Mouse (Mus musculus) liver, embryonic 15.5 days (tissue): ENCODE measurements around the gene Nox4. TPM values are rescaled to one million over a fixed set of nuclear protein-coding genes. Genes with fewer than 3 reads are reported as not detected.
"Not testable (repeated sequence)": the region's sequence is repeated elsewhere in the genome, so short reads cannot be mapped to it uniquely, and the experiment has no call there.

Source experiments
- ATAC-seq: fragments of 200-750 bp; cut with Nextera tagmentation; 2 replicates; pipeline ENCODE4 v1.8.0; 2017; ENCODE audit warnings: moderate number of reproducible peaks, mild to moderate bottlenecking, moderate library complexity; ENCODE audit not compliant: insufficient read depth
- H3K27ac ChIP-seq: fragments of 300-500 bp; sonication (generic); replicated peaks from 2 replicates; pipeline ENCODE4 v1.5.1; 2015; ENCODE audit warnings: mild to moderate bottlenecking, inconsistent platforms
- H3K27me3 ChIP-seq: fragments of 300-500 bp; sonication (generic); 2 replicates; pipeline ENCODE4 v1.6.1; 2015; ENCODE audit warnings: mild to moderate bottlenecking, inconsistent platforms
- H3K36me3 ChIP-seq: fragments of 300-500 bp; sonication (generic); replicated peaks from 2 replicates; pipeline ENCODE4 v1.6.1; 2015; ENCODE audit warnings: moderate library complexity, mild to moderate bottlenecking, inconsistent platforms
- H3K4me1 ChIP-seq: fragments of 300-500 bp; sonication (generic); replicated peaks from 2 replicates; pipeline ENCODE4 v1.6.1; 2015; ENCODE audit warnings: inconsistent platforms
- H3K4me2 ChIP-seq: fragments of 300-500 bp; sonication (generic); 2 replicates; pipeline ENCODE4 v1.6.1; 2015; ENCODE audit warnings: moderate library complexity, mild to moderate bottlenecking, inconsistent platforms
- H3K4me3 ChIP-seq: fragments of 300-500 bp; sonication (generic); replicated peaks from 2 replicates; pipeline ENCODE4 v1.5.1; 2015; ENCODE audit warnings: mild to moderate bottlenecking, inconsistent platforms
- H3K9ac ChIP-seq: fragments of 300-500 bp; sonication (generic); 2 replicates; pipeline ENCODE4 v1.6.1; 2015; ENCODE audit warnings: moderate library complexity, mild to moderate bottlenecking, inconsistent platforms
- H3K9me3 ChIP-seq: fragments of 300-500 bp; sonication (generic); replicated peaks from 2 replicates; pipeline ENCODE4 v1.6.1; 2016; ENCODE audit warnings: inconsistent platforms
- WGBS: fragments of 180-500 bp; shearing (Covaris S2); methylation state at CpG from one replicate; pipeline ENCODE4 v1.1.7; 2015; ENCODE audit warnings: mixed read lengths; ENCODE audit not compliant: insufficient replicate concordance; 5-methylcytosine and 5-hydroxymethylcytosine counted together
- polyA plus RNA-seq: library from polyadenylated mRNA; unstranded; fragments of >200 nt; fragmentation: Nextera tagmentation; extraction: Ambion mirVana; gene quantifications from 2 replicates; pipeline ENCODE4 v1.2.1, GENCODE M21; 2015

The Nox4 gene
- polyA plus RNA-seq, 1 experiment from 2014 or later = 0.10 TPM

DNA sequence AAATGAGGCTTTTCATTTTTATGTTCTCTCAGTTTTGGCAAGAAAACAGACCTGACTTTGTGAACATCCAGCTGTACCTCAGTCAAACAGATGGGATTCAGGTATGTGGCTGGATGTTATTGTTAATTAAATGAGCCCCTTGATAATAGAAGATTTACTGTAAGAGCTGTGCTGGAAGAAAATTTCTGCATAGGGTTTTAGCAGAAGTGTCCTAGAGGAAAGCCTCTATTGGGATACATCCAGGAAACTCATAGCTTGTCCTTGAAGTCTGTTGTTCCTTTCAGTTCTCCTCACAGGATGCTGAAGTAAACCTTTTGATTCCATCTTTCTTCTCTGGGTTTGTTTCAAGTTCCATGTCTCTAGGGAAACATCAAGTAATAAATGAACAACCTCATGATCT lies 128.4 kb downstream of the Nox4 start:
- no peak overlapping the region for H3K4me2 ChIP-seq
- no peaks in the 10 kb centered on the region for H3K36me3 ChIP-seq
- H3K4me1 ChIP-seq = no peaks in the 10 kb centered on the region
- no peaks in the 10 kb centered on the region for H3K9me3 ChIP-seq
- ATAC-seq = no peak
- H3K9ac ChIP-seq = no peak overlapping the region
- H3K27me3 ChIP-seq = no peaks in the 10 kb centered on the region
- H3K4me3 ChIP-seq = no peak overlapping the region
- H3K27ac ChIP-seq = no peak overlapping the region

DNA sequence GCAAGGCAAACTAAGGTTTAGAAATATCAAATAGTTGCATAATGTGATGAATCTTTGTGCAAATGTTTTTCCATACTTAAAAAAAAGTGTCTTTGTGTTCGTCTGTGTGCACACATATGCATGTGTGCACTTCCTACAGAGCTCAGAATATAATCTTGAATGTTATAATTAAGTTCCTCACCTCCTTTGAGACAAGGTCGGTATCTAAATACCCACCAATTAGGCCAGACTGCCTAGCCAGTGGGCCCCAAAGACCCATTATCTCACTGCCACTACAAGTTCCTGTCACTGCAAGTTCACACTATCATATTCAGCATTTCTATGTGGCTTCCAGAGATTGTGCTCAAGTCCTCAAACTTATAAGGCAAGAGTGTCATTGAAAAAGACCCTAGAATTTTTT lies 129.0 kb downstream of the Nox4 start:
- H3K27ac ChIP-seq = no peak overlapping the region
- 22% methylated on average over 2 of the region's 2 CpGs for WGBS

DNA sequence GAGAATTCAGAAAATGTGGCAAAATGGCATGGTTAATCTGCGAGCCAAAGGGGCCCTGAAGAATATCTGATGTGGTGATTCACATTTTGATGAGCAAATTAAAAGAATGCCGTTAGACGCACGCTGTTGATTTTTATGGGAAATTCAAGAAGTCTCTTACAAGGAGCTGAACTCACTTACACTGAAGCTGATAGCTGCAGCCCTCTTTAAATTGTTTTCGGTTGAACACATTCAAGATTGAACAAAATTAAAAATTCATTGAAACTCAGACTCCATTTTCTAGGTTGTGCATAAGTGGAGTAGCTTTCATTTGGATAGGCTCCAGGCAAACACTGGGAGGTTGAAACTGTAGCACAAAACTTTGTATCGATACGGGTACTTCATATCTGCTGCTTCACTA lies 151.1 kb downstream of the Nox4 start:
- ATAC-seq = no peak
- Histone ChIP-seq H3K4me2 (no peak overlapping the region), H3K27me3 (no peaks in the 10 kb centered on the region), H3K27ac (no peak overlapping the region), H3K36me3 (no peaks in the 10 kb centered on the region), H3K4me3 (no peak overlapping the region), H3K9ac (no peak overlapping the region), H3K4me1 (no peaks in the 10 kb centered on the region), H3K9me3 (no peaks in the 10 kb centered on the region)
- WGBS = 73% methylated on average over 7 of the region's 7 CpGs

More for the DNA sequence above, 129.0 kb downstream of the Nox4 start:
- H3K9me3 ChIP-seq = no peaks in the 10 kb centered on the region
- no peak overlapping the region for H3K4me2 ChIP-seq
- H3K4me1 ChIP-seq = no peaks in the 10 kb centered on the region
- no peak overlapping the region for H3K4me3 ChIP-seq
- H3K36me3 ChIP-seq = no peaks in the 10 kb centered on the region
- no peaks in the 10 kb centered on the region for H3K27me3 ChIP-seq
- no peak overlapping the region for H3K9ac ChIP-seq
- no peak for ATAC-seq

- H3K27me3 ChIP-seq, H3K4me2 ChIP-seq, H3K9ac ChIP-seq, H3K4me1 ChIP-seq, H3K9me3 ChIP-seq, ATAC-seq, H3K36me3 ChIP-seq, H3K4me3 ChIP-seq, H3K27ac ChIP-seq: not testable (repeated sequence)
- 4% methylated on average over 4 of the region's 4 CpGs for WGBS
Measured at GRCm38 (mm10) chr7:87411373-87411772, 165.5 kb downstream of the Nox4 start.

DNA sequence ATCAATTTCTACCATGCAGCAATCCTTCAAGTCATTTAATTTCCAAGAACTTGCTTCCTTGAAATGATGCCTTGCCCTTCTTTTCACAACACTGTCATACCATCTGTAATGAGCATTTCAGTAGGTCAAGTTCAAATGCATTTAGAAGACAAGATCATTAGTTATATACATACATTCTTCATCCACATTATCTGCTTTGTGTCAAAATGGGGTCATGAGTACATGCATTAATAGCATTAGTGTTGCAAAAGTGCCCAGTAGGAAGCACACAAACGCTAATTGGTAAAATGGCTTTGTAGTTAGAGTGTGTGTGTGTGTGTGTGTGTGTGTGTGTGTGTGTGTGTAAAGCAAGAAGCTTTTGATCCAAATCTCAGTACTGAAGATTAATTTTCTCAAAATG lies 167.4 kb downstream of the Nox4 start:
- ATAC-seq = no peak
- H3K27me3 ChIP-seq = no peaks in the 10 kb centered on the region

More for the DNA sequence above, 167.4 kb downstream of the Nox4 start:
- H3K27ac ChIP-seq = no peak overlapping the region
- no peaks in the 10 kb centered on the region for H3K36me3 ChIP-seq
- H3K9me3 ChIP-seq = no peaks in the 10 kb centered on the region
- WGBS = 50% methylated on average over 1 of the region's 1 CpGs
- no peak overlapping the region for H3K4me3 ChIP-seq
- H3K9ac ChIP-seq = no peak overlapping the region
- H3K4me1 ChIP-seq = no peaks in the 10 kb centered on the region
- H3K4me2 ChIP-seq = no peak overlapping the region

Other genes with a start within 250 kb of the Nox4 start
- not detected in 2 replicates for gene Vmn2r79, start 250.0 kb upstream of the Nox4 start, polyA plus RNA-seq
- 0.01 and 0.02 TPM in 2 replicates for gene Tyr, start 247.4 kb downstream of the Nox4 start, polyA plus RNA-seq